Mouse (Mus musculus) embryonic stem cell, embryonic (primary cell): ENCODE measurements around the gene AU015836.
"Not testable (repeated sequence)": the region's sequence is repeated elsewhere in the genome, so short reads cannot be mapped to it uniquely, and the experiment has no call there.

Experiments
- CTCF ChIA-PET, 4 experiments: fragments of 300-600 bp in 2 of 4; fragments of 350-600 bp in 2 of 4; sonication (Branson Sonifier 250); formaldehyde crosslinking; loops; one replicate each; lab custom pipeline; 2022; ENCODE audit warnings: inconsistent platforms in 2 of 4; lab: Charles Lee
- POLR2A ChIA-PET, 4 experiments: fragments of 300-600 bp in 2 of 4; fragments of 350-600 bp in 2 of 4; sonication (Branson Sonifier 250); formaldehyde crosslinking; loops; one replicate each; lab custom pipeline; 2022; ENCODE audit warnings: antibody characterized with exemption in 4 of 4, inconsistent platforms in 1 of 4; lab: Charles Lee

AU015836 gene

GRCm38 (mm10) chrX:93968444-93968843, at the start of gene AU015836:
Gene AU015836, plus strand, starts transcription at chrX:93968659.
- ChIA-PET POLR2A (interaction anchor here (0.6 to 1.5 kb wide), 8 partner anchors 8 to 313 kb away, joined by 3 to 7 read pairs (median 4); no protein-coding TSS in a partner anchor), CTCF (no interaction called here)

GRCm38 (mm10) chrX:93919017-93919416, 49.4 kb upstream of the AU015836 start:
- ChIA-PET CTCF (no interaction called here), POLR2A (interaction anchor here in 1 of 4 experiments (1.0 kb wide), 1 partner anchor 8 kb away, joined by 3 read pairs; no protein-coding TSS in a partner anchor)

DNA sequence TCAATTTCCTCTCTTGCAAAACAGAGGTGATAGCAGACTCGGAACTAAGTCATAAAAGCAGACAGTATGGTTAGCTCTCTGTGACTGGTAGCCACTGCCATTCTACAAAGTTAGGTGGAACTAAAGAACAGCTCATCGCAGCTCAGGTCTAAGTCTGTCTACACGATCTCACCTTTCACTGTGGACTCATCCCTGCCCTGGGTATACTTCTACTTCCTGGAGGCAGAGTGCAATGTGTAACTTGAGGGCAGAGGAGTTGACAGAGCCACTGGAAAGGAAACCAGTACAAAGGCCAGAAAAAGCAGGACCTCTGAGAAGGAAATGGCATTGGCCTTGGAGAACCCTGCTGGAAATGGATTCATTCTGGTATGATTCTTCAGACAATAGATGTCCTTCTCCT, 40.1 kb upstream of the AU015836 start:
- ChIA-PET POLR2A (no interaction called here), CTCF (interaction anchor here in 1 of 4 experiments (0.6 kb wide), 1 partner anchor 31 kb away, joined by 6 read pairs; no protein-coding TSS in a partner anchor)

GRCm38 (mm10) chrX:93928794-93929193, 39.7 kb upstream of the AU015836 start:
- ChIA-PET CTCF (interaction anchor here in 1 of 4 experiments (0.6 kb wide), 1 partner anchor 32 kb away, joined by 6 read pairs; no protein-coding TSS in a partner anchor), POLR2A (no interaction called here)

DNA sequence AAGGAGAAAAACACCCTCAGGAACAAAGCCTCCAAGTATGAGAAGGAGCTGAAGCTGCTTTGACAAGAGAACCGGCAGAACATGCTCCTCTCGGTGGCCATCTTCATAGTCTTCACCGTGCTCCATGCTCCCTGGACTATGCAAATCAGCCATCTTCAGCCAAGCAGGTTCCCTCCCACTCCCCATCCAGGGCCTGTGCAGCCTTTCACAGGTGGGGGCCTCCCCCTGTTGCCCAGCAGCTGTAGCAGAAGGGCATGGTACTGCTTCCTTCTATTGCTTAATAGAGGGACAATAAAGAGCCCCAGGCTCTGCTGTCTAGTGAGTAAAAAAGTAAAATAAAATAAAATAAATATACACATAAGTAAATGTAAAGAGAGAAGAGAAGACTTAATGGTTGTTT, 36.8 kb upstream of the AU015836 start:
- POLR2A ChIA-PET: no interaction called here
- CTCF ChIA-PET: no interaction called here

- ChIA-PET CTCF (interaction anchor here in 3 of 4 experiments (0.7 to 1.0 kb wide), 6 partner anchors 46 to 200 kb away, joined by 3 to 6 read pairs (median 4); no protein-coding TSS in a partner anchor), POLR2A (interaction anchor here in 1 of 4 experiments (0.8 kb wide), 1 partner anchor 10 kb away, joined by 4 read pairs; no protein-coding TSS in a partner anchor)
These were observed 11.7 kb upstream of the AU015836 start for GRCm38 (mm10) chrX:93956727-93957126.

GRCm38 (mm10) chrX:93958502-93958901, 10.0 kb upstream of the AU015836 start:
- POLR2A ChIA-PET: no interaction called here
- CTCF ChIA-PET: interaction anchor here in 1 of 4 experiments (0.7 kb wide), 1 partner anchor 47 kb away, joined by 3 read pairs; no protein-coding TSS in a partner anchor

GRCm38 (mm10) chrX:93980341-93980740, 11.9 kb downstream of the AU015836 start:
- ChIA-PET CTCF (interaction anchor here in 1 of 4 experiments (0.8 to 1.2 kb wide), 2 partner anchors 55 to 69 kb away, joined by 3 read pairs; no protein-coding TSS in a partner anchor), POLR2A (interaction anchor here in 3 of 4 experiments (0.5 to 1.8 kb wide), 6 partner anchors 9 to 694 kb away, joined by 3 to 6 read pairs (median 3); partner anchors contain the start of gene AU015836 (in 1 of the 3))

DNA sequence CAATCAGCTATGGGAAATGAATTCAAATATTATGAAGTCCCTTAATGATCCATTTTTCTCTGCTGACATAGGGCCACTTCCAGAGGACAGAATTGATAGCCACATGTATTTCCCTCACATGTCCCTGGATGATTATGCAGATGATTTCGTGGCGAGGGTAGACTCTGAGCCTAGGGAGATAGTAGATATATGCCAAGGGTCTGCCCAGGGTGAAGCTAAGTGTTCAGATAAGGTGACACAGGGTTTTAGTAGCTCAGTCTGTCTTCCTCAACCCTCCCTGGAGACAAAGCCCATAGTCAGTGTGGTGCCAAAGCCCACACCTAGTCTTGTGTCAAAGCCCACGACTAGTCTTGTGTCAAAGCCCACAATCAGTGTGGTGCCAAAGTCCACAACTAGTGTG, 13.7 kb downstream of the AU015836 start:
- CTCF ChIA-PET: no interaction called here
- POLR2A ChIA-PET: interaction anchor here in 1 of 4 experiments (0.6 kb wide), 1 partner anchor 198 kb away, joined by 3 read pairs; no protein-coding TSS in a partner anchor

DNA sequence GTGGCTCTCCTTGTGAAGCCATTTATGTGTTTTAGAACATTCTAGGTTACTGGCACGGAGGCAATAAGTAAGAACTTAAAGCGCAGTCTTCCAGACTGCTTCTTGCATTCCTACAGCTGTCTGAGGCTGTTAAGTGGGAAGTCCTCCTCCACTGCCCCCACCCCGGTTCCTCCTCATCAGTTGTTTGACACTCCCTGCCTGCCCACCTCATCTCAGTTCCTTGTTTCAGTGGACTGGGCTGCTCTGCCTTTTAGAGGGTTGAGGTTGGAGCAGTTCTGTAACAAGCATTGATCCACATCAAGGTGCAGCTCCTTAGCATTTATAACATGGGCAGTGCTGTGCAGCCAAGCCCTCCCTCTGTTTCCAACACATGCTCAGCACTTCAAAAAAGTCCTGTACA, 16.6 kb downstream of the AU015836 start:
- POLR2A ChIA-PET: not testable (repeated sequence)

DNA sequence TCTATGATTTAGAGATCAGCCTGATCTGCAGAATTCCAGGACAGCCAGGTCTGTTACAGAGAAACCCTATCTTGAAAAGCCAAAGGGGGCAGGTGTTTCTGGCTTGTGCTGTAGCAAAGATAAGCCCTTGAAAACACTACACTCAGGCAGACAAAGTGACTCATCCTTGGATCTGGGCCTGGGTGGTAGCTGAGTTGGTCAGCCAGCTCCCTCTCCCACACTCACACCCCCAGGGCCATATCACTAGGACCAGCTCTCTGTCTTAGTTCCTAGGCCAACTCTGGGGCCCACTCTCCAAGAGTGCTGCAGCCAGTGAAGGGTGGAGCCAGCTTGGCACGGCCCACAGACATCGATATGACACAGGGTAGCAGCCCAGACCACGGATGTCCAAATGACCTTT, 38.5 kb downstream of the AU015836 start:
- CTCF ChIA-PET: interaction anchor here in 1 of 4 experiments (0.6 kb wide), 1 partner anchor 603 kb away, joined by 3 read pairs; no protein-coding TSS in a partner anchor
- POLR2A ChIA-PET: interaction anchor here in 1 of 4 experiments (1.0 kb wide), 1 partner anchor 9 kb away, joined by 4 read pairs; no protein-coding TSS in a partner anchor

More for the DNA sequence above, 16.6 kb downstream of the AU015836 start:
- CTCF ChIA-PET: not testable (repeated sequence)

DNA sequence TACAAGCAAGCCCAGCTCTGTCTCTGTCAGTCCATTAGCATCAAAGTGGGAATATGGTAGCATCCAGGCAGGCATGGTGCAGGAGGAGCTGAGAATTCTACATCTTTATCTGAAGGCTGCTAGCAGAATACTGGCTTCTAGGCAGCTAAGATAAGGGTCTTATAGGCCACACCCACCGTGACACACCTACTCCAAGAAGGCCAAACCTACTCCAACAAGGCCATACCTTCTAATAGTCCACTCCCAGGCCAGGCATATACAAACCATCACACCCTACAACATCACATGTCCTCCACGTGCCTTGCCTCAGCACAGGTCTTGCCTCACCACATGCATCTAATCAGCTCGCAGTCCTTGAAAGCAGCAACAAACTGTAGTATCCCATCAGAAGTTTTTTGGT, 41.0 kb downstream of the AU015836 start:
- CTCF ChIA-PET: no interaction called here
- POLR2A ChIA-PET: no interaction called here

DNA sequence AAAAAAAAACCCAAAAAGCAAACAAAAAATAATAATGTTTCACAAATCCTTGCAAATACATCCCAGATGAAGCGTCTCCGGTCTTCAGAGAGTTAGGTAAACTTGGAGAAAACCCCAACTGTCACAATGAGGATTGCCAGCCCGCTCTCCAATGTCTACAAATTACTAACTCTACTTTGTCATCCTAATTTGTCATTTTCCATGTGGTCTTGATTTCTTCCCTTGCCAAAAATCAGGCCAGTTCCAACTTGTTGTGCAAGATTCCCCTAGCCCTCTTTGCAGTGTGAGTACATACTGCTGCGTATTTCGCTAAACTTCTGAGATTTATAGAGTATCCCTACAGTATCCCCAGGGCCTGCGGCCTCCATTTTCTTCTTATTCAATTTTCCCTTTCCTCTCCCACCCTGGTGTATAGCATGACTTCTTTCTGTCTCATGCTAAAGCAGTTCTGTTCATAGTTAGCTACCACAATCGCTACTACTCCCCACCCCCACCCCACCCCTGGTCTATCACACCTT, 43.3 kb downstream of the AU015836 start:
- POLR2A ChIA-PET: interaction anchor here in 2 of 4 experiments (0.7 to 1.7 kb wide), 4 partner anchors 12 to 179 kb away, joined by 3 to 5 read pairs (median 4); no protein-coding TSS in a partner anchor
- CTCF ChIA-PET: no interaction called here

- ChIA-PET POLR2A (interaction anchor here in 3 of 4 experiments (0.6 to 5.1 kb wide), 8 partner anchors 11 to 309 kb away, joined by 3 to 23 read pairs (median 3); partner anchors contain the start of gene AU015836 (in 1 of the 3)), CTCF (interaction anchor here in 1 of 4 experiments (0.7 to 0.9 kb wide), 2 partner anchors 20 to 313 kb away, joined by 3 to 4 read pairs; no protein-coding TSS in a partner anchor)
These were observed 44.2 kb downstream of the AU015836 start for GRCm38 (mm10) chrX:94012479-94013167.

- CTCF ChIA-PET: interaction anchor here in 1 of 4 experiments (0.6 to 1.2 kb wide), 2 partner anchors 106 to 1982 kb away, joined by 4 read pairs; no protein-coding TSS in a partner anchor
- POLR2A ChIA-PET: interaction anchor here in 2 of 4 experiments (0.6 to 5.1 kb wide), 6 partner anchors 14 to 157 kb away, joined by 3 to 23 read pairs (median 4); partner anchors contain the start of gene Zfx (in 1 of the 2)
These were observed 48.4 kb downstream of the AU015836 start for GRCm38 (mm10) chrX:94016891-94017290.

DNA sequence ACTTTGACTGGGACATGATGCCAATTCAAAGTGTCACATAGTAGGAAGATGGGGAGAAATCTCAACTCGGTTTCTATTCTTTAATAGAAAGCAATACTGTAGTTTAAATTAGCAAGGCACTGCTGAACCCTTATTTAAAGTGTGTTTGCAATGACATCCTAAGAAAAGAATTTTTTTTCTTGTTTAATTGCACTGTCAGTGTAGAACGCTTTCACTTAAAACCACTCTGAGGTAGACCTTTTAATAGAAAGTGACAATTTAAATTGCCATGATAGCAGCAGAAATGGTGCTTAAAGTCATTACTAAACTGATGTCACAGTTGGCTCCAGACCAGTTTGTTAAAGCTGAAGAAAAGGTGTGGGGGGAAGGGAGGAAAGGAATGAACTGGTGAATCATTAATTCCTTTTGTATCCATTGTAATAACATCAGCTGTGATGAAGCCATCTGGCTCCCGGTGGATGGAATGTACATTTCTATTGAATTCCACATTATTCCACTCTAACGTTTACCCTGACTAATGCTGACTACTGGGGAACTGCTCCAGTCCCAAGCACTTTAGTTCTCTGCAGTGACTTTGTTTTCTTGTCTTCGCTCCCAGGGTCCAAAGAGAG, 53.9 kb downstream of the AU015836 start:
- CTCF ChIA-PET: no interaction called here
- POLR2A ChIA-PET: no interaction called here
